Mouse (Mus musculus) heart, postnatal 36 days (tissue): ENCODE measurements around the gene Atxn7l1. TPM values are rescaled to one million over a fixed set of nuclear protein-coding genes. Genes with fewer than 3 reads are reported as not detected.

ENCODE experiments used
- DNase-seq, 2 experiments: peaks; one replicate each; pipeline ENCODE4 v3.0.0; 2021 to 2022
- intact Hi-C: fragments of 180-260 bp; cut with DNase I; formaldehyde crosslinking; loops from one replicate; pipeline ENCODE4 v1.15.1; 2025
- total RNA-seq, 2 experiments: library from RNA; stranded (reverse); gene quantifications; 2 replicates each; pipeline ENCODE4 v1.2.3; 2021

The Atxn7l1 gene
- total RNA-seq, 2 experiments from 2014 or later, result 18.3 to 20.5 TPM

GRCm38 (mm10) chr12:33256426-33256825 is 108.9 kb downstream of the Atxn7l1 start:
- intact Hi-C loops, result no loop called here
- DNase-seq, result no peak

DNA sequence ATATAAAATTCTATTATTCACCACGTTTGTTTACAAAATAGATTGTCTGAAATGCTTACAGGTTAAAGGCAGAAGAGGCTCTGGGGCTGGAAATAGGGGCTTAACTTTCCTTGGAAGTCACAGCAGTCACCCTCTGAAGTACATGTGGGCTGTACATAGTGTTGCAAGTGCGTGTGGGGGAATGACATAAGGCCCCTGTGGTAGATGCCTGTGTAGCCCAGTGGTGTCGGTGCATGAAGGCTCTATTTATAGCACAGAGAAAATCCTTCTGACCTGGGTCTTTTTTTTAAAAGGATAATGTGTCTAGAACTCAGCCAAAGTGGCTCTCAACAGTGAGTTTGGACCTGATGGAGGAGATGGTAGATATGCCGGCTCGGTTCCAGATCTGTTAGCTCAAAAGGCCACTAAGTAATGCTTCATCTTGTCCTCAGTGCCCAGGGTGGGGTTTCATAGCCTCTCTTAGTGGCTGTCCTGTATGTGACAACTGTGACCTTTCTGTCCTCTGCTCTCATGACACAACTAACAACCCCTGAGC is 111.6 kb downstream of the Atxn7l1 start:
- no peak for DNase-seq
- intact Hi-C loops, result no loop called here

DNA sequence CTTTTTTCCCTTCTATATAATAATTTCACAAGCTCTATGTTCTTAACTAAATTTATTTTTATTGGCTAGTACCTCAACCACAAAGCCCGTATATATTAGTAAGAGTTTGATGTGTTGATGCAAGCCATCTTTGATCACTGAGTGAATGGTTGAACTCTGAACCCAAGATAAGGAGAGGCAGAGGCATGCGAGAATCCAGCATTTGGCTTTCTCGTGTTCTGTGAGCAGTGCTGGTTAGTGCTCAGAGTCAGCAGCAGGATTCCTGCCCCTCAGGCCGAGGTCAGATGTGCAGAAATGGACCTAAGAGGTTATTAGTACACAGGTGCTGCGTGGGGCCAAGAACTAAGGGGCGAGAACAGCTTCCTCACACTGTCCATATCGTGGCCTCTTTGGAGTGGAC is 113.1 kb downstream of the Atxn7l1 start:
- intact Hi-C loops, result no loop called here
- no peak for DNase-seq

DNA sequence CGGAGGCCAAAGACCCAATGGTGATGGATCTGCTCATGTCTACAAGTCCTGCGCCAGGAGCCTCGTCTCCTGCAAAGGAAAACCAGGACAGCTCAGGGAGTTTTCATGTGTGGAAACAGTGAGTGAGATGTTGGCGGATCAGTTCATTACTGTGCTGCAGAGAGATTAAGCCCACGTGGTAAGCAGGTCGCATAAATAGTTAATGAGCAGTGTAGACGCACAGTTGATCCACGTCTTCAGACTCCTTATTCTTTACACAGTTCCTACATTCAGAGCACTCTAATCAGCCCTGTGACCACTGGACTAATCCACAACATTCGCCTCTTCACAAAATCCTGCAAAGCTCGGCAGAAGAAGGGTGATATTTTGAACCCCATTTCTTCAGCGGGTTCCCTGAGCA is 118.4 kb downstream of the Atxn7l1 start:
- intact Hi-C loops, result no loop called here
- DNase-seq, result no peak

GRCm38 (mm10) chr12:33267965-33268364 is 120.5 kb downstream of the Atxn7l1 start:
- intact Hi-C loops, result loop anchor here (2.0 kb wide), 1 partner anchor 241 kb away; no protein-coding TSS in a partner anchor

DNA sequence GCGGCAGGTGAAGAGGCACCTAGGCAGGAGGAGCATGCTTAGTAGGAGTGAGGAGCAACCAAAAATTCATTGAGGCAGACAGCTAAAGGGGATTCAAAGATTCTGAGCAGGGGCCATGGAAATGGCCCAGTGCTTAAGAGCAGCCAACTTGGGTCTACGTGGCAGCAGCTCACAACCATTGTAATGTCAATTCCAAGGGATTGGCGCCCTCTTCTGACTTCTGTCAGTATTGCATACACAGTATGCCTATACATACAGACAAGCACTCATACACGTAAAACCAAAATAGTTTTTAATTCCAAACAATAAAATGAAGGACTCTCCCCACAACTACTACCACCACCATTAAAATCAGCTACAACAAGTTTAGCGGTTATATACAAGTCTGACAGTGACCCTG is 122.2 kb downstream of the Atxn7l1 start:
- DNase-seq, result peak; percentile 27 to 40
- intact Hi-C loops, result loop anchor here (2.0 to 5.0 kb wide), 2 partner anchors 122 to 243 kb away; partner anchors contain the start of gene Atxn7l1

More at GRCm38 (mm10) chr12:33267965-33268364, 120.5 kb downstream of the Atxn7l1 start:
- DNase-seq, result no peak

- intact Hi-C loops, result loop anchor here (5.0 kb wide), 1 partner anchor 125 kb away; the partner anchor contains the start of gene Atxn7l1
Measured at GRCm38 (mm10) chr12:33271865-33272264, 124.4 kb downstream of the Atxn7l1 start.

DNA sequence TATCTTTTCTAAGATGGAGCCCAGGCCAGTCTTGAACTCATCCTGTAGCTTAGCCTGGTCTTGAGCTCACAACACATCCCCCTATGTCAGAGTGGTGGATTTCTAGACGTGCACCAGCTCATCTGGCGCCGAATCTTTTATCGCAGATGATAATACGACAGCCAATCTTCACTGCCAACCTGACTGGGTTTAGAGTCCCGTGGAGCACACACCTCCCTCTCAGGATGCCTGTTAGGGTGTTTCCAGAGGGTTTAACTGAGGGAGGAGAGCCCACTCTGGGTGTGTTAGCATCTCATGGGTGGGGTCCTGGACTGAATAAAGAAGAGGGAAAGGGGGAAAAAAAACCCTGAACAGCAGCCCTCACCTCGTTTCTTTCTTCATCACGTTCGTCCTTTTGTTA is 124.9 kb downstream of the Atxn7l1 start:
- intact Hi-C loops, result loop anchor here (5.0 kb wide), 1 partner anchor 125 kb away; the partner anchor contains the start of gene Atxn7l1
- no peak for DNase-seq

More at GRCm38 (mm10) chr12:33271865-33272264, 124.4 kb downstream of the Atxn7l1 start:
- DNase-seq, result no peak

DNA sequence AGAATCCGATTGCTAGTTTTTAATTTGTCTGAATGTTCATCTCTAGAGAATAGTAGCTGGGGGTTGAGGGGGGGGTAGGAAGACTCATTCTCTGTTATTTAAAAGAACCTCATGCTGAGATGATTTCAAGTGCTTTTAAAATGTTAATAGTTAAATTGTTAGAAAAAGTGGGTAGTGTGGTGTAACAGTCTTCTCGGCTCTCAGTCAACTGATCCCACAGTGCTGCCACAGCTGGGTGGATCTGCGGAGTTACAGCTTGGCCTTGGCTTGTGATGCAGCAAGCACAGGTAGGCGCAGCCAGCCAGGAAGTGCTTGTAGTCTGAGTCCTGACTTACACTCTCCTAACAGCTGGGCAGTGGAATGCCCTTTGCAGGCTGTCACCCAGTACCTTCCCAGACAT is 125.7 kb downstream of the Atxn7l1 start:
- intact Hi-C loops, result loop anchor here (5.0 kb wide), 1 partner anchor 126 kb away; the partner anchor contains the start of gene Atxn7l1
- no peak for DNase-seq

- DNase-seq, result no peak
- intact Hi-C loops, result loop anchor here (5.0 kb wide), 1 partner anchor 126 kb away; the partner anchor contains the start of gene Atxn7l1
Measured at GRCm38 (mm10) chr12:33273668-33274067, 126.2 kb downstream of the Atxn7l1 start.

DNA sequence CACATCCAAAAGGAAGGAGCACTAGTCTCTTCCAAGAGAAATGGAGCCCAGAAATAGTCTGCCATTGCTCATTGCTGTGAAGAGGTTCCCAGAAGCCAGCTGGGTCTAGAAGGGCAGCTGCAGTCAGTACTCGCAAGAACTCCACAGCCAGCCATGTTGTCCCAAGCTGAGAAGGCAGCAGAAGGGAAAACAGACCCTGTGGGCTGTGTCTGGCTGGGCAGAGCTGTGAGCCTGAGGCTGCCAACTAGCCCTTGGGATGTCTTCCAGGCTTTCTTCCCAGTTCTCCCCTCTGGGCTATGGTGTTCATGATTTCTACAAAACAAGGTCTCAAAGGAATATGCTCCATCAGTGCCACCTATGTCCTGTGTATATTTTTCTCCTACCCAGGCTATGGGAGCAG is 128.5 kb downstream of the Atxn7l1 start:
- DNase-seq, result no peak
- intact Hi-C loops, result no loop called here

- DNase-seq, result no peak
- intact Hi-C loops, result no loop called here
Measured at GRCm38 (mm10) chr12:33277427-33277826, 129.9 kb downstream of the Atxn7l1 start.

GRCm38 (mm10) chr12:33279159-33279558 is 131.7 kb downstream of the Atxn7l1 start:
- no peak for DNase-seq
- intact Hi-C loops, result no loop called here

DNA sequence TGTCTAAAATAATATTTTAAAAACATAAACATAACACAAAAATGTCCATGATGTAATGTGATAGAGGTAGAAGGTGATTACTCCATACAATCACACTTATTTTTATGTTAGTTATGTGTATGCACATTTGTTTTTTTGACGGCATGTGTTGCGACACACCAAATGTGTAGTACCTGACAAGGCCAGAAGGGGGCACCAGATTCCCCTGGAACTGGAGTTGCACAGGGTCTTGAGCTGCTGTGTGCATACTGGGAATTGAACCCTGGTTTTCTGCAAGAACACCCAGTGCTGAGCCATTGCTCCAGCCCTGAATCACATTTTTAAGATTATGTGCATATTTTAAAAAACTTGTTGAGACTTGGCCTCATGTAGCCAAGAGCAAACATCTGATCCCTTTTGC is 133.3 kb downstream of the Atxn7l1 start:
- DNase-seq, result peak; percentile 71 to 84

DNA sequence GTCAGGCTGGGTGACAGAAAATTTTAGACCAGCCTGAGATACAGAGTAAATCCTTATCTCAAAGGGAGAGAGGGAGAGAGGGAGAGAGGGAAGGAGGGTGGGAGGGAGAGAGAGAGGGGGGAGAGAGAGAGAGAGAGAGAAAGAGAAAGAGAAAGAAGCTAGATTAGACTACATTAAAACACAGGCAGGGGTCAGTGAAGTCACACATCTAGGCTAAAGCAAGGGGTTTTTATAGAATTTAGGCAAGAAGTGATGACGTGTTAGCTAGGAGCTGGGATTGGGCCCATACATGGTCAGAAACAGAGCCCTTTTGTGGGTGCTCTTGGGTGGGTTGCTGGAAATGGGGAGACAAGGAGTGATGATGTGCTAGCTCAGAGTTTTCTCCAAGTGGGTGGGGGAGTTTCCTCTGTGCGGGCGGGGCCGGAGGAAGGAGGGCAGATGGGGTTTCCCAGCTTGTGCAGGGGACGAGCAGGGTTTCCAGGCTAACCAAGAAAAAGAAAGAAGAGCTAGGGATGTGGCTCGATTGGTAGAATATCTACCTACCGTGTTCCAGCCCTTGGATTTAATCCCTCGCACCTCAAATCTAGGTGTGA is 136.9 kb downstream of the Atxn7l1 start:
- no peak for DNase-seq
- intact Hi-C loops, result loop anchor here (5.0 kb wide), 2 partner anchors 33 to 98 kb away; no protein-coding TSS in a partner anchor

More for the DNA sequence above, 133.3 kb downstream of the Atxn7l1 start:
- intact Hi-C loops, result loop anchor here (1.0 to 5.0 kb wide), 3 partner anchors 36 to 101 kb away; no protein-coding TSS in a partner anchor

DNA sequence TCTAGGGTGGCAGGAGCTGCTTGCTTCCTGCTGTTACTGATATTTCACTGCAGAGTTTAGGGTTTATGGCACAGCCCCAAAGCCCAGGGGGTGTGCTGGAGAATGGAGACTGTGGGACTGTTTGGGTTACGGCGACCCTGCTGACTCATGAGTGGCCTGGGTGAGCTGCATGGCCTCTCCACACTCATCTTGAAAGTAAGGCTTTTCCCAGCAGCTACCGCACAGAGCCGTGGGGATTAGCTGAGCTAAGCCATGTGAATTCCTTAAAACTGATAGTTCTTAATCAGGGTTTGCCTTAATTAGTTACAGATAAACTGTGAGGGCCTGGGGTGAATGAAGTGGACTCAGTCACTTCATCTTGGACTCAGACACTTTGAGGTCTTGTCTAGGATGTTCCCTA is 137.9 kb downstream of the Atxn7l1 start:
- intact Hi-C loops, result no loop called here
- DNase-seq, result no peak

DNA sequence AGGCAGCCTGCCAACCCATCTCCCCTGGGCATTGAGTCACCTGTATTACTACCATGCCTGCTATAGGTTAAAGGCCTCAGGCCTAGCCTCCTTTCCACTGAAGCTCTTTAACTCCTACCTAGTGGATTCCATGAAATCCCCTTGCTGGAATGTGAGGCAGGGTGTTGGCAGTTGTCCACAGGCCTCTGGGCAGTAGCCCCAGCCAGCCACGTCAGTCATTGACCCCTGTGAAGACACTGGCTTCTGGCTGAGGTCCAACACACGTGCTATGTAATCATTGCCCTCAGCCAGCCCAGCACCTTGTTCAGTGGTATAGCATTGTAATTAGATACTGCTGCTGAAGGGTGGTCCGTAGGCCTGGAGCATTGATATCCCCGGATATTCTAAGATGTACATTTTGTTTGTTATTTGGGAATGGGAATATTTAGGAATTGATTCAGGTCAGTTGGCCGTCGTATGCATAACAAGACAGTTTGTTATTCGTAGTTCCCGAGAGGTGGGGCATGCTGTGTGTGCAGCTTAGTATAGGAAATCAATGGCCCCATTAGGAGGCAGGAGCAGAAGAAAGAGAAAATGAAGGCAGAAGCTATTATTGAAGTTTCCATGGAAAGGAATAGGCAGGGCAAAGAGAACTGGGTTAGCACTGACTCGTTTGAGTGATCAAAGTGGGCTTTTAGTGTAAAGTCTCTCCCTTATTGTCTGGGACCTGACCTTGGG is 138.6 kb downstream of the Atxn7l1 start:
- DNase-seq, result peak; percentile 49 to 51
- intact Hi-C loops, result no loop called here

DNA sequence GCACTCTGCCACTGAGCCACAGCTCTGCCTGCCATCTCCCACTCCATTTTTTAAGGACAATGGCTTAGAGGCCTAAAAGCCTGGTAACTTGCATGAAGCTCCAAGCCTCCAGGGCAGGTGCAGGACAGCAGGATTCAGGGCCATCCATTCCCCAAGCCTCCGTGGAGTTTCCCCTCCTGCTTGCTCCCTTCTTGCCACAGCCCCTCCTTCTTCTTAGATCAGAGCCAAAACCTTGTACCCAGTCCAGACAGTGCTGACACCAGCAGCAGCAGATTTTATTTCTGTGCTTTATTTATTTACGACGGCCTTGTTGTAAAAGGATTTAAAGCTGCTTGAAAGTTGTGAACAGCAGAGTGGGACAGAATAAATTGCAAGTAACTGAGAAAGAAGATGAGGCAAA is 140.2 kb downstream of the Atxn7l1 start:
- DNase-seq, result no peak

DNA sequence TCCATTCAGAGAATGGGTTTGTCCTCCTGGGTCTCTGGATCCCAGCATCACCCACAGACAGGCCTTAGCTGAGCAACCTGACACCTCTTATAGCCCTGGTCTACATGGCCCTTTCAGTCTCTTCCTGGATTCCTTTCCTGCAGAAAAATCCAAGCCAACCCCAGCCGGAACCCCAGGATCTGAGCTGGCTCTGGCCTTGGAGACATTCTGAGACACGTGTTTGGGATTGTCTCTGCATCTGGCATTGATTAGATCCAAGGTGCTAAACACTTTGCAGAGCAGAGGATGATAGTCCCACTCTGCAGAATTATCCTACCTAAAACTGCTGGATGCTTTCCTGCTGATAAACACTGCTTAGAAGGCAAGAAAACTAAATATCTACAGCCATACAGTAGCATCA is 141.3 kb downstream of the Atxn7l1 start:
- intact Hi-C loops, result no loop called here
- no peak for DNase-seq

More for the DNA sequence above, 140.2 kb downstream of the Atxn7l1 start:
- intact Hi-C loops, result no loop called here

- intact Hi-C loops, result no loop called here
- DNase-seq, result peak; percentile 61 to 70
Measured at GRCm38 (mm10) chr12:33302070-33302469, 154.6 kb downstream of the Atxn7l1 start.
